Mouse (Mus musculus): Measurements from ENCODE around the gene Strip1. TPM values are rescaled to one million over a fixed set of nuclear protein-coding genes. Genes with fewer than 3 reads are reported as not detected.

Gene Strip1
- polyA plus RNA-seq, 1 experiment = 16.8 TPM

DNA sequence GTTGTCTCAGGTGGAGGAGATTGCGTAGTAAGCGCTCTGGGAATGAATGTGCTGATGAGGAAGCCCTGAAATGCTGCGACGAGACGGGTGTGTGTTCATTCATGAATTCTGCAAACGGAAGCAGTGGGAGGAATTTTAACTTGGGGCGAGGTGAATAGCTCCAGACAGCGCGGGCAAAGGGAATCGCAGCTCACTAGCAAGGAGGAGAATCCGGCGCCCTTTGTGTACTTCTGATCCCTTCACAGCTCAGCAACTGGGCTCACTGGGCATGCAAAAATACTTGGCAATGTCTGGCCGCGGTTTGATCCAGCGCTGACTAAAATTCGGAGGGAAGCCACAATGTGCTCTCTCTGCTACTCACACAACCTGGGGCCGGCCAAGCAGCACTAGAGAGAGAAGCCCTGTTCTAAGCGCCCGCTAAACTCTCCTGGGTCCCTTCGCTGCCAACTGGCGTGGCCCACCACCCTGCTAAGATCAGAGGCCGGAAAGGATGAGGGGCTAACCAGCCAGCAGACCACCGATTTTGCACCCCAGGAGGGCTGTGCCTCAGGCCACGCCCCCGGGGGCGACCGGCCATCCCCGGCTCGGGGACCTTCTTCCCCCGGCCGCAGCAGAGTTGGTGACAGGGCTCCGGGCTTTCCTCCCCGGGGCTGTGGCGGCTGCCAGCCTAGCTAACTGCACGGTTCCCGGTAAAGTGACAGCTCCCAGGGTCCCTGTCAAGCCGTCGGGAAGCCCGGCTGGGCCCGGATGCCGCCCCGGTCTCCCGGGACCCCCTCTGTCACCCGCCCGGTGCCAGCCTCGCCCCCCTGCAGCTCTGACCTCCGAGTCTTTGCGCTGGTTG is 592 bp downstream of the Strip1 start, which contains the start of gene Gm10961:
Gene Gm10961, plus strand, starts transcription at position 641 of the 841 bp plus-strand sequence.
- no peak for TF ChIP-seq POLR2A (IDR thresholded peaks at IDR 0.05; ENCODE audit: borderline replicate concordance, low read depth, low read length)
- TF ChIP-seq CTCF (IDR thresholded peaks at IDR 0.05; ENCODE audit: low read depth, low read length) = no peak

DNA sequence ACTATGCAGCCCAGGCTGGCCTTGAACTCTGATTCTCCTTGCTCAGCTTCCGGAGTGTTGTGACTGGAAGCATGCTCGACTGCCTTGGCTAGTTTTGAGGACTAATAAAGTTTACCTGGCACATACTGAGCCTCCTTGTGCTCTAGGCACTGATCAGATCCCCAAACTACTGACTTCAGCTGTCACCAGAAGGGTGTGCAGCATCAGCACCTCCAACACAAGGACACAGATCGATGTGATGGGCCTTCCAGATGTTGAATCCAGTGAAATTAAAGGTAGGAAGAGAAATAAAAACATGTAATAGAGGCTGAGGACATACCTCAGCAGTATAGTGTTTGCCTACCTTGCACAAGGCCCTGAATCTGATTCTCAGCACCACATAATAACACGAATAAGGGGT is 2.1 kb downstream of the Strip1 start:
- Histone ChIP-seq H3K27ac (ENCODE audit: insufficient read depth, low read depth, low read length) (no peak overlapping the region), H3K4me3 (ENCODE audit: insufficient read depth, low read length) (no peak overlapping the region)
- TF ChIP-seq CTCF (IDR thresholded peaks at IDR 0.05; ENCODE audit: low read depth, low read length) = no peak
- TF ChIP-seq POLR2A (IDR thresholded peaks at IDR 0.05; ENCODE audit: borderline replicate concordance, low read depth, low read length) = no peak

More for the DNA sequence above, 592 bp downstream of the Strip1 start, which contains the start of gene Gm10961:
- peak within 1 kb of the TSS; percentile 89 for H3K4me3 ChIP-seq (ENCODE audit: insufficient read depth, low read length)
- H3K27ac ChIP-seq (ENCODE audit: insufficient read depth, low read depth, low read length) = peak within 1 kb of the TSS; percentile 49
- peaks cover 7% of the 10 kb centered on the region for H3K4me1 ChIP-seq (ENCODE audit: control insufficient read depth, insufficient read depth, low read length)

GRCm38 (mm10) chr3:107628551-107628950 is 2.9 kb downstream of the Strip1 start:
- TF ChIP-seq POLR2A (IDR thresholded peaks at IDR 0.05; ENCODE audit: borderline replicate concordance, low read depth, low read length) (no peak), CTCF (IDR thresholded peaks at IDR 0.05; ENCODE audit: low read depth, low read length) (no peak)
- peaks cover 7% of the 10 kb centered on the region for H3K4me1 ChIP-seq (ENCODE audit: control insufficient read depth, insufficient read depth, low read length)
- no peak overlapping the region for H3K4me3 ChIP-seq (ENCODE audit: insufficient read depth, low read length)
- no peak overlapping the region for H3K27ac ChIP-seq (ENCODE audit: insufficient read depth, low read depth, low read length)

More for the DNA sequence above, 2.1 kb downstream of the Strip1 start:
- peaks cover 7% of the 10 kb centered on the region for H3K4me1 ChIP-seq (ENCODE audit: control insufficient read depth, insufficient read depth, low read length)

- peaks cover 7% of the 10 kb centered on the region for H3K4me1 ChIP-seq (ENCODE audit: control insufficient read depth, insufficient read depth, low read length)
- H3K4me3 ChIP-seq (ENCODE audit: insufficient read depth, low read length) = no peak overlapping the region
- H3K27ac ChIP-seq (ENCODE audit: insufficient read depth, low read depth, low read length) = no peak overlapping the region
- no peak for TF ChIP-seq POLR2A (IDR thresholded peaks at IDR 0.05; ENCODE audit: borderline replicate concordance, low read depth, low read length)
- TF ChIP-seq CTCF (IDR thresholded peaks at IDR 0.05; ENCODE audit: low read depth, low read length) = no peak
Measured at GRCm38 (mm10) chr3:107627641-107628040, 3.9 kb downstream of the Strip1 start.

DNA sequence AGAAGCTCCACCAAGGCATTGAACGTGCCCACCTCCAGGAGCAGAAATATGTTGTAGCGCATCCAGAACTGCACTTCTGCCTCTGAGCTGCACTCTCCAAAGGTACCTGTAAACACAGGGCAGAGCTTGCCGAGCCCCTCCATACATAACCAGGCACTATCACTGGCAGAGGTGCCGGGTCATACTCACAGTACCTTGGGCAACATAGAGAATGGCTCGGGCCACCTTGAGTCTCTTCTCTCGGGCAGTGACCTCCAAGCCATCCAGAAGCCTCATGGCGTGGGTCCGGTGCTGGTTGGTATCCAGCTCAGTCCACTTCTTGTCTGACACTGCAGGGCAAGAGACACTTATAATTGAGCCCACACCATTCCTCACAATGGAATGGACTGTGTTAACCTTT is 4.7 kb downstream of the Strip1 start:
- no peak for TF ChIP-seq POLR2A (IDR thresholded peaks at IDR 0.05; ENCODE audit: borderline replicate concordance, low read depth, low read length)
- no peak for TF ChIP-seq CTCF (IDR thresholded peaks at IDR 0.05; ENCODE audit: low read depth, low read length)

GRCm38 (mm10) chr3:107625536-107625935 is 6.0 kb downstream of the Strip1 start:
- H3K4me3 ChIP-seq (ENCODE audit: insufficient read depth, low read length) = no peak overlapping the region
- TF ChIP-seq CTCF (IDR thresholded peaks at IDR 0.05; ENCODE audit: low read depth, low read length) = no peak
- no peak for TF ChIP-seq POLR2A (IDR thresholded peaks at IDR 0.05; ENCODE audit: borderline replicate concordance, low read depth, low read length)
- no peak overlapping the region for H3K27ac ChIP-seq (ENCODE audit: insufficient read depth, low read depth, low read length)

More for the DNA sequence above, 4.7 kb downstream of the Strip1 start:
- H3K4me1 ChIP-seq (ENCODE audit: control insufficient read depth, insufficient read depth, low read length) = peaks cover 3% of the 10 kb centered on the region; the same call in 1 of the 2 replicates
- H3K4me3 ChIP-seq (ENCODE audit: insufficient read depth, low read length) = no peak overlapping the region
- no peak overlapping the region for H3K27ac ChIP-seq (ENCODE audit: insufficient read depth, low read depth, low read length)

DNA sequence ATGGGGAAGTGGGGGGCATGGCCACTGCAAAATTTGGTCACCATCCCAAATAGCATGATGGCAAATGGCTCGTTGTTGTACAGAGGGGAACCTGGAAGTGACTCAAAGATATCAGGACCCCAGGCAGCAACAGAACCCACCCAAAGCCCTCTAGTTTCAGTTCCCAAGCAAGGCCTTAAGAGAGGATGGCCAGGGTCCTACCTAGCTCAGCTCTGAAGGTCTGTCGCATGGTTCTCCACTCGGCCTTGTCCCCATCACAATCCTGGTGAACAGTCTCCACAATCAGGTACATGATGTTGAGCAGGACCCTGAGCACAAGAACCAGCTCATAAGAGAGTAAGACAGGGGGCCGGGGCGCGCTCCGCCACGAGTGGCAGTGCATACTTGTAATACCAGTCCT is 7.1 kb downstream of the Strip1 start:
- TF ChIP-seq CTCF (IDR thresholded peaks at IDR 0.05; ENCODE audit: low read depth, low read length) = no peak
- TF ChIP-seq POLR2A (IDR thresholded peaks at IDR 0.05; ENCODE audit: borderline replicate concordance, low read depth, low read length) = no peak
- Histone ChIP-seq H3K4me3 (ENCODE audit: insufficient read depth, low read length) (no peak overlapping the region), H3K27ac (ENCODE audit: insufficient read depth, low read depth, low read length) (no peak overlapping the region), H3K4me1 (ENCODE audit: control insufficient read depth, insufficient read depth, low read length) (no peaks in the 10 kb centered on the region)

More at GRCm38 (mm10) chr3:107625536-107625935, 6.0 kb downstream of the Strip1 start:
- peaks cover 3% of the 10 kb centered on the region; the same call in 1 of the 2 replicates for H3K4me1 ChIP-seq (ENCODE audit: control insufficient read depth, insufficient read depth, low read length)

- no peaks in the 10 kb centered on the region for H3K4me1 ChIP-seq (ENCODE audit: control insufficient read depth, insufficient read depth, low read length)
- no peak overlapping the region for H3K4me3 ChIP-seq (ENCODE audit: insufficient read depth, low read length)
- no peak overlapping the region for H3K27ac ChIP-seq (ENCODE audit: insufficient read depth, low read depth, low read length)
- no peak for TF ChIP-seq CTCF (IDR thresholded peaks at IDR 0.05; ENCODE audit: low read depth, low read length)
- TF ChIP-seq POLR2A (IDR thresholded peaks at IDR 0.05; ENCODE audit: borderline replicate concordance, low read depth, low read length) = no peak
Measured at GRCm38 (mm10) chr3:107622537-107622936, 9.0 kb downstream of the Strip1 start.

GRCm38 (mm10) chr3:107621286-107622075 is 10.0 kb downstream of the Strip1 start:
- Histone ChIP-seq H3K4me3 (ENCODE audit: insufficient read depth, low read length) (no peak overlapping the region), H3K4me1 (ENCODE audit: control insufficient read depth, insufficient read depth, low read length) (no peaks in the 10 kb centered on the region), H3K27ac (ENCODE audit: insufficient read depth, low read depth, low read length) (no peak overlapping the region)
- TF ChIP-seq POLR2A (IDR thresholded peaks at IDR 0.05; ENCODE audit: borderline replicate concordance, low read depth, low read length) = no peak
- no peak for TF ChIP-seq CTCF (IDR thresholded peaks at IDR 0.05; ENCODE audit: low read depth, low read length)
